Mouse (Mus musculus) thymus, postnatal 25 days (tissue): ENCODE measurements around the gene Nvl.
A peak's percentile ranks its signal among the peaks of the same experiment; 100 is the strongest.

Source experiments
- DNase-seq: peaks from one replicate; pipeline ENCODE4 v3.0.0; 2022

The Nvl gene

DNA sequence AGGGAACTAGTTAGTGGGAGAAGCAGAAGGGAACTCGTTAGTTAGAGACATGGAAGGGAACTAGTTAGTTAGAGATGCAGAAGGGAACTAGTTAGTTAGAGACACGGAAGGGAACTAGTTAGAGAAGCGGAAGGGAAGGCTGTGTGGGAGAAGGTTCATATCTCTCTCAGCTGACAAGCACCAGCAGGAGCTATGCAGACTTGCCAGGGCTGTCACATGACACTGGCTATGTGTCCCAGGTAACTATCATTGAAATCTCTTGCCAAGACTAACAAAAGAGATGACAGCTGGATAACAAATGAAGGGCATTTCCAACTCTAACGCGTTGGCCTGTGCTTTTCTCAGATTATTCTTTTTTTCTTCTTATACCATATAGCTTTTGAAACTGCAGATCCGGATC lies 79.4 kb downstream of the Nvl start:
- no peak for DNase-seq

DNA sequence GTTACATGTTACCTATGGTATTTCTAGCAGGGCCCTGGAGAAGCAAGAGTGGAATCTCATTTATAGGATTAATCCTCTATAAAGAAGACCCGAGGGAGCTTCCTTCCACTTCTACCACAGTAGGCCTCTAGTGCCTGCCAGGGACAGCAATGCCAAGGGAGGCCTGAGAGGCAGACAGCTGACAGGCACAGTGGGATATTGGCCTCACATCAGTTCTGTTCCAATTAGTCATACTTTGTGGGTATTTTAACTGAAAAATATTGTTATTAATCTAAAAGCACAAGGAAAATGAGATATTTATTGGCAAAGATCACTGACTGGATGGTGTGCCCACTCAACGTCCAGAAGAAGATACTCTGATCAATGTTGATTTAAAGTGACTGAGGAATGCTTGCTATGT lies 80.0 kb downstream of the Nvl start:
- no peak for DNase-seq

DNA sequence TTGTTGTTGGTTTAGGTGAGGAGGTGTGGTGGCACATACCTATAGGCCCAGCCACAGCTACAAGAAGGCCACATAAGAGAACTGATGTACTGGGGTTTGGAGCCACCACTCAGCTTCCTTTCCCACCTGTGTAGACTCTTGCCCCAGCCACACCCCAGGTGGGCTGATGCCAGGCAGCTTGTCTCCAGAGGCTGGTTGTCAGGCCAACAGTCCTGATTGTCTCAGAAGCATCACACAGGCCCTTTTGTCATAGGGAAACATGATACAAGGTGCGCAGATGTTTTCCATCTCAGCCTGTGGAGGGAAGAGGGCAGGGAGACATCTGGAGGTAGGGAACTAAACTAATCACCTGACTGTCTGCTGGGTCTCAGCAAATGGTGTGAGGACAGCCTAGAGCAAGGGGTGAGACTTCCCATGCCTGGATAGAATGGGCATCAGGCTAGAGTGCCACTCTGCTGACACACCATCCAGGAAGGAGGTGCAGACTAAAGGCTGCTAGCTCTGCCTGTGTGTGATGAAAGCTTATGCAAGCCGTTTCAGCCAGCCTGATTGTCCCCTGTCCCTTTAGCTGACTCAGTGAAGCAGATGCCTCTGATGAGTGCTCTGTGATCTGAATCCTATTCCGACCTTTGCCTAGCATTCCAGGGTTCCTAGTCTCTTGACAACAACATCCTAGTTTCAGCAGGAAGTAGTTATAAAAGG lies 82.1 kb downstream of the Nvl start:
- DNase-seq = no peak

DNA sequence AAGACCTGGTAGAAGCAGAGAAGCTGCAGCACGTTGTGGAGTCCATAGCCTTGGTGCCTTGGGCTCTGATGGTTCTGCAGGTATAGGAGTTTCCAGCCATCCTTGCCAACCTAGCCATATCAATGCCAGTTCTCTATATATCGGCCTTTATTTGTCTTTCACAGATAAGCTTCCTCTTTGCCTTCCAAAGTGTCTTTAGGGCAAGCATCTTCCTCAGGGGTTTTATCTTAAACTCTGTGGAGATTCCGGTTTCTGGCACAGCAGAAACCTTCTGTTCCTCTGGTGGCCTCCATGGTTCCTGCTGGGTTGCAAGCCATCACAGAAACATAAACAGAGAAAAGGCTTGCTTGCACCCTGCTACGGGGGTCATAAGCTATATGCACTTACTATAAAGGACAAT lies 91.1 kb downstream of the Nvl start:
- DNase-seq = no peak

DNA sequence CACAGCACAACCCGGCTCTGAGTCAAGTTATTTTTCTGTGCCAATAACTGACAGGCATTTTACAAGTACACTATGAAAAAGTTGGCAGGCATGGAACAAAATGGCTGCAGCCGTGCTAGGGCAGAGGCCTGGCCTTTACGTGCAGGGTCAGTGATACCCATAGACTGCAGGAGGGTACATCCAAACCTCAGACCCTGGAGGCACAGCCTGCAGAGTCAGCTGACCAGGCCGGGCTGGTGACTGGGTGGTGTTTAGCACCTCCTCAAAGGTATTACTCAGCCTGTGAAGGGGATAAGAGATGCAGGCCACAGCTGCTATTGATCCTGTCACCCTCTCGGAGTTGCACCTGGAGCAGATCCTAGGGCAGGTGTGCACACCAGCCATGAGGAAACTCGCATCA lies 93.1 kb downstream of the Nvl start, which contains the start of gene 9130409I23Rik:
Gene 9130409I23Rik (plus strand): TSS at position 301 of the 400 bp plus-strand sequence.
- DNase-seq = no peak

DNA sequence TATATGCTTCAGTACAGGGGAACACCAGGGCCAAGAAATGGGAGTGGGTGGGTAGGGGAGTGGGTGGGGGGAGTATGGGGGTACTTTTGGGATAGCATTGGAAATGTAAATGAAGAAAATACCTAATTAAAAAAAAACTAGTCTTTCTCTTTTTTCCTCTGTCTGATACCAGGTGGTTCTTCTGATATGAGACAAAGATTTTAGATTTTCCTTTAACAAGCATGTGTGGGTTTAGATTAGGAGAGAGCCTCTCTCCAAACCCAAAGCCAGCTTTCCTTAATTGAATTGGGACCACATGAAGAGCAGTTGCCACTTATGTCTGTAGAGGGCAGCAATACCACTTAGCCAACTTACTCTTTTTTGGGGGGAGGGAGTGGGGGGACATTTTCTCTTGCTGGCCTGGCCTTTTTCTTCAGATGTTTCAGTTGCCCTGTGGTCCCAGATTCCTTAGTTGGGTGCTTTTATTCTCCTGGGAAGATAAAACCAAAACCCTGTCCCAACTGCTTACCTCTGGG lies 94.6 kb downstream of the Nvl start:
- DNase-seq = no peak

DNA sequence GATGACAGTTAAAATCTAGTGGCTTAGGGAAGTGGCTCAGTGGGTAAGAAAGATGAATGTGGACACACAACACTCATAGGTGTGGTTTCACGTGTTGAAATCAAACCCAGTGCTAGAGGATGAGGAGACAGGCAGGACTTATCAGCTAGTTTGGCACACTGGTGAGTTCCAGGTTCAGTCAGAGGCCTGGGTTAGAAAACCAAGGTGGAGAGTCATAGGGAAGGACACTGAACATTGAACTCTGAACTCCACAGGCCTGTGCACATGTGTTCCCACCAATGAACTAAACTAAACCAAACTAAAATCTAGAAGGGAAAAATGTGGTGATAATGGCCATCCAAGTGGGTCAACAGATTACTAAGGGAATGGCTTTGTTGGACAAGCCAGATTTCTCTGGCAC lies 96.5 kb downstream of the Nvl start:
- no peak for DNase-seq

DNA sequence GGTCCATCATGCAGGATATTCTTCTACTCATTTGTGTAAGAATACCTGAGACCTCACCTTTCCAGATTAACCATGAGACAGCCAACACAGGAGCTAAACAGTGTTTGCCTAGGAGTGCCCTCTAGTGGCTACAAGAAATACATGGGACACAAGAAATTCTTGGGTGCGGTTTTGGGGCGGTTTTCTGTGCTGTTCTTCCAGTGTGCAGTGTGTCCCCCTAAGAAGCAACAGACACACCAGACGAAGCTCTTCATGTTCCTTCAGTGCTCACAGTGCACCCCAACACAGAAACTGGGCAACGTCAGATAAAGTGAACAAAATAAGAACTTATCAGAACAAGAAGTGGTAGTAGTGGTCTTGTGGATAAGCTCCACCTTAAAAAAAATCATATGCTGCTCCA lies 104.4 kb downstream of the Nvl start:
- DNase-seq = peak; percentile 35

DNA sequence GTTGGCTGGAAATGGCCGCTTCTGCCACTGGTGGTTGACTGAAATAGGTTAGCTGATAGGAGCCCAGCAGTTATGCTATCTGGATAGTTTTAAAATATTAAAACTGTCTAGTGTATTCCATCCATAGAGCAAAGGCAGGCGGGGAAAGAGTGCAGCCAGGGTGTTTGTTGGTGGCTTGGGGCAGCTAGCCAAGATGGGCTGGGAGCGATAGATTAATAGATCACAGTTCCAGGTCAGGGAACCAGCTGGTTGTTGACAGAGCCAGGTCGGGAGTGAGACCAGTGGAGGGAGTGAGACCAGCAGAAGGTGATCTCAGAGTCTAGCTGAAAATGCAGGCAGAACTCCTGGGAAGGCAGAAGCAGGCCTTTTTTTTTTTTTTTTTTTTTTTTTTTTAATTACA lies 106.4 kb downstream of the Nvl start:
- DNase-seq = no peak
